Mouse (Mus musculus): ENCODE results near the gene Olfr1380. TPM values are rescaled to one million over a fixed set of nuclear protein-coding genes. Genes with fewer than 3 reads are reported as not detected.

The Olfr1380 gene
- total RNA-seq, 2 experiments from 2014 or later, result not detected

Other genes starting within 250 kb of the Olfr1380 start
- not detected for gene Olfr1391, start 234.1 kb upstream of the Olfr1380 start, total RNA-seq (2021)
- gene Olfr1390, start 221.7 kb upstream of the Olfr1380 start, total RNA-seq (2021), result not detected
- not detected for gene Olfr1389, start 133.8 kb upstream of the Olfr1380 start, total RNA-seq (2021)
- under 1 TPM; 0.10 to 0.14 TPM for gene Olfr1388, start 120.3 kb upstream of the Olfr1380 start, total RNA-seq (2021)
- gene Olfr1387, start 101.5 kb upstream of the Olfr1380 start, total RNA-seq (2021), result not detected
- gene Olfr1386, start 91.8 kb upstream of the Olfr1380 start, total RNA-seq (2021), result not detected
- gene Olfr1385, start 67.8 kb upstream of the Olfr1380 start, total RNA-seq (2021), result not detected
- gene Olfr1384, start 50.2 kb upstream of the Olfr1380 start, total RNA-seq (2021), result under 1 TPM in 1 of 2 experiments, not detected in 1; 0.42 TPM
- gene Olfr1383, start 37.2 kb upstream of the Olfr1380 start, total RNA-seq (2021), result under 1 TPM; 0.69 to 0.91 TPM
- gene Olfr1382, start 28.6 kb upstream of the Olfr1380 start, total RNA-seq (2021), result not detected
- not detected for gene Olfr1381, start 13.4 kb upstream of the Olfr1380 start, total RNA-seq (2021)
- 10 to 100 TPM; 14.5 to 14.9 TPM for gene Flt4, start 52.4 kb downstream of the Olfr1380 start, total RNA-seq (2021)
- 10 to 100 TPM in 1 of 2 experiments, not detected in 1; 15.7 TPM for gene Scgb3a1, start 106.7 kb downstream of the Olfr1380 start, total RNA-seq (2021)
- gene Cnot6, start 155.8 kb downstream of the Olfr1380 start, total RNA-seq (2021), result 10 to 100 TPM; 49.2 to 56.2 TPM
- 10 to 100 TPM; 13.0 to 16.7 TPM for gene Gfpt2, start 237.3 kb downstream of the Olfr1380 start, total RNA-seq (2021)